Mouse (Mus musculus) sigmoid colon, adult 10 weeks (tissue): Measurements from ENCODE around the gene Hoga1. TPM values are rescaled to one million over a fixed set of nuclear protein-coding genes. Genes with fewer than 3 reads are reported as not detected.

Experiments
- polyA plus RNA-seq: library from polyadenylated mRNA; stranded (reverse); fragments of 350-450 nt; fragmentation: Illumina TruSeq; extraction: RNeasy Lipid Tissue Mini Kit (QIAGEN cat#74804); gene quantifications from one replicate; pipeline ENCODE4 v1.2.3, GENCODE M21; 2014; ENCODE audit warnings: low read depth, low replicate concordance

Gene Hoga1
- polyA plus RNA-seq: 2.1 TPM

GRCm38 (mm10) chr19:42045269-42046102 lies at the start of gene Hoga1:
Hoga1 (plus strand) TSS chr19:42045610.

GRCm38 (mm10) chr19:42035456-42036248 lies 9.8 kb upstream of the Hoga1 start, which contains the start of gene Ankrd2:
Ankrd2 (plus strand) TSS chr19:42036000.

GRCm38 (mm10) chr19:42051948-42052347 lies 6.5 kb downstream of the Hoga1 start, which contains the start of gene 4933411K16Rik:
4933411K16Rik (plus strand) TSS chr19:42052248.

GRCm38 (mm10) chr19:42086166-42086565 lies 40.8 kb downstream of the Hoga1 start, which contains the start of gene Morn4:
Morn4 (minus strand) TSS chr19:42086357.

GRCm38 (mm10) chr19:42089748-42090595 lies 44.6 kb downstream of the Hoga1 start, which contains the start of gene Pi4k2a:
Pi4k2a (plus strand) TSS chr19:42090470.

Other genes starting within 250 kb of the Hoga1 start
- gene Arhgap19, start 243.6 kb upstream of the Hoga1 start, polyA plus RNA-seq: 4.9 TPM
- gene Frat1, start 215.6 kb upstream of the Hoga1 start, polyA plus RNA-seq: 3.8 TPM
- gene Frat2, start 197.5 kb upstream of the Hoga1 start, polyA plus RNA-seq: 21.7 TPM
- gene Rrp12, start 149.4 kb upstream of the Hoga1 start, polyA plus RNA-seq: 0.44 TPM
- 203 TPM for gene Pgam1, start 133.7 kb upstream of the Hoga1 start, polyA plus RNA-seq
- 18.5 TPM for gene Exosc1, start 112.2 kb upstream of the Hoga1 start, polyA plus RNA-seq
- gene Zdhhc16, start 112.1 kb upstream of the Hoga1 start, polyA plus RNA-seq: 35.5 TPM
- 13.1 TPM for gene Mms19, start 64.5 kb upstream of the Hoga1 start, polyA plus RNA-seq
- gene Ubtd1, start 63.8 kb upstream of the Hoga1 start, polyA plus RNA-seq: not detected
- not detected for gene Ankrd2, start 9.6 kb upstream of the Hoga1 start, polyA plus RNA-seq
- not detected for gene 4933411K16Rik, start 6.6 kb downstream of the Hoga1 start, polyA plus RNA-seq
- 0.32 TPM for gene Morn4, start 40.7 kb downstream of the Hoga1 start, polyA plus RNA-seq
- gene Pi4k2a, start 44.9 kb downstream of the Hoga1 start, polyA plus RNA-seq: 6.4 TPM
- not detected for gene Avpi1, start 83.4 kb downstream of the Hoga1 start, polyA plus RNA-seq
- 13.5 TPM for gene Marveld1, start 101.8 kb downstream of the Hoga1 start, polyA plus RNA-seq
- 16.4 TPM for gene Zfyve27, start 118.3 kb downstream of the Hoga1 start, polyA plus RNA-seq
- gene Sfrp5, start 156.6 kb downstream of the Hoga1 start, polyA plus RNA-seq: 0.38 TPM
- 0.25 TPM for gene Golga7b, start 202.0 kb downstream of the Hoga1 start, polyA plus RNA-seq